Mouse (Mus musculus) right cerebral cortex, postnatal 4 days (tissue): Measurements from ENCODE around the gene Flnb.

Experiments used
- DNase-seq: peaks from one replicate; pipeline ENCODE4 v3.0.0-alpha.2; 2022

Gene Flnb

DNA sequence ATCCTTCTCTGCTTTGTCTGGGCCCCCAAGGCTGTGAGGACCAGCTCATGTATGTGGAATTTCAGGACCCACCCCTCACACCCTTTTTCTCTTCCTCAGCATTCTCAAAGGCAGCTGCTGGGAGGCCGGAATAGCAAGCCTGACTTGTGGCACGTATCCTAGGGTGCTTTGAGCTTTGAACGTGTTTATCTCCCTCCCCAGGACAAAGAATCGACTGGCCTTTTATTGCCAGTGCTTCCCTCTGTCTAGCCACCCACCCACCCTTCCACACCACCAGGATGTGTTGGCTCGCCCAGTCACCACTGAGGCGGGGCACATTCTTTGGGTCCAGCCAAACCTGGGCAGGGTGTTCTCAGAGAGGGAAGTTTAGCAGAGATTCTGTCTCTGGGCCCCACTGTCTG is 136.3 kb downstream of the Flnb start:
- no peak for DNase-seq

DNA sequence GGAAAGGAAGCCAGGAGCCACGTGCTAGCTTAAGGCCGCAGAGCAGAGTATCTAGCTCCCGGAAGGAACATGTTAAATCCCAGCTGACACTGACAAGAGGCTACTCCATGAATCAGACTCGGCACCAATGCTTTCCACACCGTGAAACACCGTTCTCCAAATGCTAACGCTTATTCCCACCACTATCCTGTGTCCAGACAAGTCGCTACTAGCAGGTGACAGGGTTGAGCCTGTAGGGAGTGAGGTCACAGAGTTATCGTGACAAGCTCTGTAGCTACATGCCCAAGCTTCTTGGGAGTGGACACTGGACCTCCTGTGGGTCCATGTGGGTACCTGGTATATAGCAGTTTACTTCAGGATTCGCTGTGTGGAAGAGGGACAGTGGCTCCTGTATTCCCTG is 138.7 kb downstream of the Flnb start:
- DNase-seq, result no peak

DNA sequence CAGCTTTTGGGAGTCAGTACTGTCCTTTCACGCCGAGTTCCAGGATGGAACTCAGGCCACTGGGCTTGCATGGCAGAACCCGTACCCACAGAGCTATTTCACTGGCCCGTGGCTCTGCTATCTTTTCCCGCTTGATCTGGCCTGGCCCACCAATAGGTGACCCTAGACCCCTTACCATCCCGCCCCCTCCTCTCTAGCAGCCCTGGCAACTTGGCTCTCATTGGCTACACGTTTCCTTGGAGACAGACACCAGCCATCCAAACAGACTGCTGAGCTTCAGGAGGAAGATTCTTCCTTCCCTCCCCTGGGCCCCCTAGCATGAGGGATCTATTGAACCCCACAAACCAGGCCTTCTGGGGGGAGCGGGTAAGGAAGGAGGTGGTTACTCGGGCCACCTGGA is 139.3 kb downstream of the Flnb start, which contains the start of gene Gm45521:
Gm45521 (plus strand) TSS at position 240 of the 400 bp plus-strand sequence.
- no peak for DNase-seq

DNA sequence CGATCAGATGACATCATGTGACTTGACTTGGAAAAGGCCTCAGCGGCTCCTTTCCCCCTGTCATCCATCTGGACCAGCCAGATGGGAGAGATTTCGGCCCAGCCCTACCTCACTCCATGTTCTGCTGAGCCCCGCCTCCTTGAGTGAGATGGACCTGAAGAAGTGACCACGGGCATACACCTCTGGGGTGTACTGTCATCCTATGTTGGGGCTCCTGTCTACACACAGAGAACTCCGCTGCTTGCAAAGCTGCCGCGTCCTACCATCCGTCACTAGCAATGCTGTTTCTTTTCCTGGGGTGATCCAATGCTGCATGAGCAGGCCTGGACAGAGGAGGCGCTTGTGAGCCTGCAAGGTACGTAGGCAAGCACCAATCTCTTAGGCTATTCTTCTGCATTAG is 142.9 kb downstream of the Flnb start:
- DNase-seq, result peak; percentile 42

DNA sequence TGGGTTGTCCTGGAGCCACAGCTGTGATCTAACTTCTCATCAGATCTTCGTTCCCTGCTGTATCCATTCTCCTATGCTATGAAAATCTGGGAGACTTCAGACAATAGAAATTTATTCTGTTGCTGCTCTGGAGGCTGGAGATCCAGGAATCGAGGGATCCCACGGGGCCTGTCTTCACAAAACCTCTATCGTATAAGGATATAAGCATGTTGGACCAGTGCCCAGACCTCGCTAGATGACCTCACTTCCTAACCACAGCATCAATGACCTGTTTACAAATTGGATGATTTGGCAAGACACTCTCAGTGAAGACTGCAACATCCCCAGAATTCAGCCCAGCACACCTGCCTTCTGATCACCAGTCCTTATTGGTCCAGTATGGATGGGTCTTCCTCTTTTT is 144.0 kb downstream of the Flnb start:
- DNase-seq, result no peak

DNA sequence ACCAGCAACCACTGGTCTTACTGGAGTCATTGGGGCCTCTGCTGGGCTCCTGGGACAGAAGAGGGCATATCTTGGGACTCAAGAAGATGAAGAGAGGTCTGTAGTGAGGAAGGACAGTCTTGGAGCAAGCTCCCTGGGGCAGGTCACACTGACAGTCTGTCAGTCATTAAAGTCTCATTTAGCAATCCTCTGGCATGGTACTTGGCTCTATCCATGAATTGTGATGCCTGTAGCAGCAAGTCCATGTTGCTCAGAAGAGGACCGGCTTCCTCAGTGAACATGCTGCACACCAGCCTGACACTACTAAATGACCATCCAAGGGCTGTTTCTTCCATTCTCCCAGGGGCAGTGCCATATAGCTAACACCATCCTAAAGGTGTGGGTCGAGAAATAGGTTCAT is 144.9 kb downstream of the Flnb start:
- no peak for DNase-seq

DNA sequence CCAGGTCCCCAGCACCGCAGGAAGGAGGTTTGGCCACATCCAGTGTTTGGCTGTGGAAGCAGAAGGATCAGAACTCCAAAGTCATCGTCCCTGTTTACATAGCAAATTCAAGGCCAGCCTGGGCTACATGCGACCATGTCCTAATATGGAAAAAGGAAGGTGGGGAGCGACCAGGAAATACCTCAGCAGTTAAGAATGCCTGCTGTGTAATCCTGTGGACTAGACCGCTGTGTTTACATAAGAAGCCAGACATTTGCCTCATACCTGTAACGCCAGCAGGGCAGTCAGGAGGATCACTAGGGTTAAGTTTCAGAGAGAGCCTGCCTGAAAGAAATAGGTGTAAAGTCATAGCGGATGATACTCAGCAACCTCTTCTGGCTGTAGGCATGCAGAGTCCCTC is 145.4 kb downstream of the Flnb start:
- DNase-seq, result no peak

DNA sequence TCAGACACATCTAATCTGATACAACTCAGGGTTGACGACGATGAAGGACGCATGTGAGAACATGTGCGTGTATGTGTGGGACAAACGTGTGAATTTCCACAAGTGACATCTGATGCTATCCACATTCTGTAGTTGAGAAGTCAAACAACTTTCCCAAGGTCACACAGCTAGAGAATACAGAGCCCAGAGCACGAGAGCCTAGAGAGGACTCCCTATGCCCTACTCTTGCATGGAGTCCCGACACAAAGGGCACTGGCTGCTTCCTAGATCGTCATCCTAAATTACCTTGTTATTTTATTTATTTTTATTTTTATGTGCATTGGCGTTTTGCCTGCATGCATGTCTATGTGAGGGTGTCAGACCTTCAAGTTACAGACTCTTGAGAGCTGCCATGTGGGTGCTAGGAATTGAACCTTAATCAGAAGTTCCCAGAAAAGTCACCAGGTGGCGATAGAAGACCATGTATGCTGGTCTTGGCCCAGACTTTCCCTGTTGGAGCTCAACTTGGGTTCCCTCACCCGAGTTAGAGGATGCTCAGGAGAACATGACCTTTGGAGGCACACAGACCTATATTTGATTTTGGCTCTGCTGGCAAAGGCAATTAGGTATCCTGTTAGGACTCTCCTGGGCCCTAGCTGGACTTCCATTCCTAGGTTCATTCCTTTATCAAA is 146.6 kb downstream of the Flnb start:
- DNase-seq, result peak; percentile 71

DNA sequence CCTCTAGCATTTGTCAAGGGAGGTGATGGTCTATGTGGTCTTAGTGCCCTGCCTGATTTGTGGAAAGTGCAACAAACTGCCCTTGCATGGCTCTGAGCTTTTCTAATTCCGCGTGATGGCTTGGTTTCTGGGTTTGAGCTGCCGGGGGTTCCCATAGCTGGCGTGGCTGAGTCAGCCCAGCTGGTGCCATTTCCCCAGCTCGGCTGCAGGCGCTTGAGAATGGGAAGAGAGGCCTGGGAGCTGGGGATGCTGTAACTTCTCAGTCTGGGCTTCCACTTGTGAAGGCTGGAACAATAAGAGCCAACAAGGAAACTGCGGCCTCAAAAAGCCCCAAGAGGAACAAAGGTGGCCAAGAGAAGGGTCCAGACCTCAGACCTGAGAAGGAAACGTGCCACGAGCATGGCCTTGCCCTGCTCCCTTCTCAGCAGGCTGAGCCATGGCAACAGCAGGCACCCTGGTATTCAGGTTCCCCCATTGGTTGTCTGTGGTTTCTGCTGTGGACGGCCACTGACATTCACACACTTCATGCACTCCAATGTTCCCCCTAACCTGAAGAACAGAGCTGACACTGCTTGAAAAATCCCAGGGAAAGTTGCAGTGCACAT is 154.2 kb downstream of the Flnb start:
- DNase-seq, result no peak

DNA sequence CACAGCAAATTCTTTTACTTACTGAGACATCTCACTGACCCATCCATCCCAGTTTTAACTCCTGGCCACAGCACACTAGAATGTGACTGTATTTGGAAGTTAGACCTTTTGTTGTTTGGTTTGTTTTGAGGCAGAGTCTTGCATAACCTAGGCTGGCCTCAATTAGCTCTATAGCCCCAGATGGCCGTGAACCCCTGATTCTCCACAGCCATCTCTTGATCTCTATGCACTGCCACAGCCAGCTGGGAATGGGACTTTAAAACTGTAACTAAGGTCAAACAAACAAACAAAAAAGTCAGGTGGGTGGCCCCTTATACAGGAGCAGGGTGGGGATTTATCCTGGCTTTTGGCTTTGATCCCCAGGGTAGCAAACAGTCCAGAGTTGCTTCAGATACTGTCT is 156.9 kb downstream of the Flnb start:
- DNase-seq, result no peak

DNA sequence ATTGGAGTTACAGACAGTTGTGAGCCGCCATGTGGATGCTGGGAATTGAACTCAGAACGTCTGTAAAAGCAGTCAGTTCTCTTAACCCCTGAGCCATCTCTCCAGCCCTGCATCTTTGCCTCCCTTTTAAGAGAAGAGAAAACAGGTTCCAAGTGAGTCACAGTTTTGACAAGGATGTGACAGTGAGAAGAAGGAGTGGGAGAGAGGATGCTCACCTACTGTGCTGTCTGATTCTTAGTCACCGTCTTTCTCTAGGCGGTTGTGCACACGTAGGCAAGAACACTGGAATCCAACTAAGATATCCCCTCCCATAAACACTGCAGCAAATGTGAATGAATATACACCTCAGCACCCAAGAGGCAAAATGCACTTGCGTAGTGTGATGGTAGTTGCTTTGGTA is 157.4 kb downstream of the Flnb start:
- DNase-seq, result no peak

DNA sequence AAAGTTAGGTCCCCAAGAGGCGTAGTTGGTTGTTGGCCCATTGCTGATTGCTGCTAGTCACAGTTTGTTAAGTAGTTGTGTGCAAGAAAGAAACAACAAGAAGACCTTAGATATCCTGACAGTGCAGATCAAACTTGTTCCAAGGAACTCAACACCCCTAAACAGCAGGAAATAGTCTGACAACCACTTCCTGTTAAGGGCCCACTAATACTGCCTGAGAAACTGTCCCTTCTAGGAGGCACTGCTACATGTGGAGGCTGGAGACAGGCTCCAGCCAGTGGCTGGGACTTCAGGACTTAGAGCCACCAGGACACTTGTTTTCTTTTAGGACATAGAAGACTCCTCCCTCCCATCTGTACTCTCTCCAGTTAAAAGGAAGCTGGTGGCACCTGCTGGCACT is 159.7 kb downstream of the Flnb start:
- no peak for DNase-seq

DNA sequence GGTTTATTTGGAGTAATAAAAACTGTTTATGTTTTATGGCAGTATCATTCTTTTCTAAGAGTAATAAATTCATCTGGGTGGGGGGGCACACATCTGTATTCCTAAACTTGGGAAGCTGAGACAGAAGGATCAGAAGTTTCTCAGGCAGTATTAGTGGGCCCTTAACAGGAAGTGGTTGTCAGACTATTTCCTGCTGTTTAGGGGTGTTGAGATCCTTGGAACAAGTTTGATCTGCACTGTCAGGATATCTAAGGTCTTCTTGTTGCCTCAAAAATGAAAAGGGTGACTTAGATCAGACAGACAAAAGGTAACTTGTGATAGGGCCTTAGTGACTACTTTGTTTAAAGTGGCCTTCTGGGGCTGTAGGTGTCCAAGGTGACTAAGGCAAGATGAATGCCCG is 160.4 kb downstream of the Flnb start:
- DNase-seq, result no peak

DNA sequence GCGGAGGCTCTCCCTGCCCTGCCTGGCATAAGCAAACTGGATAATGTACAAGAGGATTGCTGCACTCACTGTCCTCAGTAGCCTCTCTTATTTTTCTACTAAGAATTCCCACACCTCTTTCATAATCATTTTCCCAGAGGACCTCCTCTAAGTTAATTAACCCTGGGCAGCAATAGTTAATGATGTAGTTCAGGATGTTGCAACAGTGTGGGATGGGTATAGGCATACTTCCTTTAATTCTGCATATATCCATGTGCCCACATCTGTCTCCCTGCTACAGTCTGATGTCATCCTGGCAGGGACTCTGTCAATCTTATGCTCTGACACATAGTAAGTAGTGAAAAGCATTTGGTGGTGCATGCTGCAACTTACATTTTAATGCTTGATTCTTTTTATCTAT is 163.5 kb downstream of the Flnb start:
- no peak for DNase-seq

DNA sequence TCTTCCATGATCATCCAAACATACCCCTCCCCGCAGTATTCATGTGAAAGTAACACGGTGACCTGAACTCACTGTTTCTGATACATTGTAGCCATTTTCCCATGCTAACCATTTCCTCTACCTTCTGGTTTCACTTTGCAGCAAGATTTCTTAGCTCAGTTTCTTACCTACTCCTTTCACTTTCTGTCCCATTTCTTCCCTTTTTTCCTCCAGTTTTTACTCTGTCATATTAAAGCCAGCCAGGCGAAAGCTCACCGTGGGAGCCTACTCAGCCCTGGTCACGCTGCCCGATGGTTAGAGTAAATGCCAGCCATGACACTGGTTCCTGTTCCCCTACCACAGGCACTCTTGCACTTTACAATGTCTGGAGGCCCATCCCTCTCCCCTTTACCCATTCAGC is 169.2 kb downstream of the Flnb start:
- DNase-seq, result no peak

DNA sequence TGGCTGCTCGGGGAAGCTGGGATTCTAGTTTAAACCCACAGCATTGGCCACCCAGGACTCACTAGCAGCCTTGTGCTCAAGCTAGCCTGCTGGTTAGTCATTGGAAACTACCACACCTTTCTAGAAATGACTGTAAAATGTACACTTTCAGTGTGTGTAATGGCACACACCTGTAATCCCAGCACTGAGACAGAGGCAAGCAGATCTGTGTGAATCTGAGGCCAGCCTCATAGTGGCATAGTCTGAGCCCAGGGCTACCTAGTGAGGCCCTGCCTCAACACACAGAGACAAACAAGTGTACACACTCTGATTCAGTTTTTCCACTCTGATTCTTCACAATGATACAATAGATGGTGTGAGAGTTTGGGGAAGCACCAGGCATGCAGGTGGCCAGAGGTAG is 171.6 kb downstream of the Flnb start:
- no peak for DNase-seq

DNA sequence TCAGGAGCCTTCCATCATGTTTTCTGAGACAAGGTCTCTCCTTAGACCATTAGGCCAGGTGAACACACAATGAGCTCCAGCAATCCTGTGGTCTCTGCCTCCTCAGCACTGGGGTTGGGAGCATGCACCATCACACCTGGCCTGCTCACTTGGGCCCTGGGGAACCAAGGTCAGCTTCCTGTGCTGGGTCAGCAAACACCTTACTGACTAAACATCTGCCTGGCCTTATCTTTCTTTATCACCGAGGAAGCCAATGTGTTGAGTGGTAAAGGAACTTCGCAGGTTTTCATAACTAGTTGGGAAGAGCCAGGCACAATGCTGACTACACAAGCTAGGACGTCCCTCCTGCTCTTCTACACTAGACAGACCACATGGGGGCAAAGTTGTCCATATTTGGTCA is 172.2 kb downstream of the Flnb start:
- no peak for DNase-seq

DNA sequence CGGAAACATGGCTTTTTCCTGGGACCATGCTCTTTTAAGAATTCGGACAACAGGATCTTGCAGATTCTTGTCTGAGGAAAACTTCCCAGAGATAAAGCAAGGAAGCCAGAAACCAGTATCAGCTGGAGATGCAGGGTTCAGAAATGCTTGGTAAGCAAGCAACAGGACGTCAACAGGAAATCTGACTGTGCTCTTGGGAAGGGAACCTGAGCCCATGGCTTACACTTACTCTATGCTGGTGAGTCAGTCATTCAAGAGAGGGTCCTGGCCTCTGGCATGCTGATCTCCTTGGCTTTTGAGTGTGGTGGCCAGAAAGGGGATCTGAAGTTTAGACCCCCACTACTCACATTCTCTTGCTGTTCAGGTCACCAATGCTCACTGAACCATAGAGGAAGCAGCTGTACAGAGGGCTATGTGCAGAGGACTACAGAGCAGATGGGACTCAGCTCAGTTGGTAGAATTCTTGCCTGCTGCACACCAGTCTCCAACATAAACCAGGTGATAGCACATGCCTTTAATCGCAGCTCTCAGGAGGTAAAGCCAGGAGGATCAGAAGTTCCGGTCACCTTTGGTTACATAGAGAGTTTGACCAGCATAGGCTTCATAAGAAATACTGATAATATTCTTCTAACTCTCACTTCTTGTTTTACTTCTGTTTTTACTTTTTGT is 173.5 kb downstream of the Flnb start:
- DNase-seq, result no peak

DNA sequence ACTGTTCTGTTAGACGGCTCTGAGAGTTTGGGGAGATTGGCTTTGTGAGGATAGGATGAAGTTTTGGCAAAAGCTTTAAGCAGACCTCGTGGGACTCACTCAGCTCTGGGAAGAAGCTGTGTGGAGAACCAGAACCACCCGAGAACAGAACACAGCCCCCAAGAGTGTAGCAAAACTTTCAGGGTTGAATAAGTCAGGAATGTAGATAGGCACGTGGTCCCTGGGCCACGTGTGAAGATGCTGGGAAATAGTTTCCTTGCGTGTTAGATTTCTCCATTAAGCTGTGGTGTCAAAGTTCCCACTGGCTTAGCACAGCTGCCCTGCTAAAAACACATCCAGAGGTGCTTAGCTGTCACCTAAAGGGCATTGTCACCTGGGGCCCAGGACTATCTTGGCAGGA is 174.4 kb downstream of the Flnb start:
- no peak for DNase-seq

DNA sequence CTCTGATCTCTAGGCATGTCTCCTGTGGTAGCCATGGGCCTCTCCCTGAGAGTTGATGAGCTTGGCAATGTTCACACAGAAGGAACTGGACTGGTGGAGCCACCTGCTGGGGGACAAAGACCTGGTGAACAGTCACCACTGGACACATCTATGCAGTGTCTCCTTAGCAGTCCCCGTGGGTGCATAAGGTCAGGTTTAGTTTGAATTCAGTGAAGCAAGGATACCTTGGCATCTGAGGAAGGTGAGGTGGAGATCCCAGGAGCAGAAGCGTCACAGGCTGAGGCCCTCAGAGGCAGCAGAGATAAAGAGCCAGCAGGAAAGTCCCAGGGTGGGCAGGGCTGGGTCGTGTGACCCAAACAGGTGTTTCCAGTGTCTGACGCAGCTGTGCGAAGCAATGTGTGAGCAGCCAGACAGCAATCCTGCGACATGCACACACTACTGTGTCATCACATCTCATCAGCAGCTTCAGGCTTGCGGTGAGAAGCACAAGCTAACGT is 176.6 kb downstream of the Flnb start, which contains the start of gene Dnase1l3:
Dnase1l3 (minus strand) TSS at position 303 of the 497 bp plus-strand sequence.
- peak; percentile 17 for DNase-seq

DNA sequence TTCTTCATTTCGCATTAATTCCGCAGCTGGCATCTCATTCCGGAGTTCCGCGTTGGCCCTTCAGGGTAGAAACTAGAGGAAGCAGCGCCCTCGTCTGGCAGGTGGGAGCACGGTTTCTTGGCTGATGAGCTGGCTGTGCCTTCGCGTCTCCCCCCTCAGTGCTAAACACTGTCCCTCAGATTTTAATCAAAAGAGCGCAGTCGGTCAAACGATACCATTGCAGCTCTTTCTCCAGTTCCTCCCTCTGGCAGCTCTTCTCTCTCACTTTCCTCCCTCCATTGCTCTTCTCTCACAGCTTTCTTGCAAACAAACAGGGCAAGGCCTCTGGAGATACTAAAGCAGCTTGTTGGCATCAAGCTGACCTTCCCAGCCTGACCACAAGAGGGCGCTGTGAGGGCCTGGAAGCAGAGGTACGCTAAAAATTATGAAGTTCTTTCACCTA is 179.5 kb downstream of the Flnb start:
- DNase-seq, result peak; percentile 87

DNA sequence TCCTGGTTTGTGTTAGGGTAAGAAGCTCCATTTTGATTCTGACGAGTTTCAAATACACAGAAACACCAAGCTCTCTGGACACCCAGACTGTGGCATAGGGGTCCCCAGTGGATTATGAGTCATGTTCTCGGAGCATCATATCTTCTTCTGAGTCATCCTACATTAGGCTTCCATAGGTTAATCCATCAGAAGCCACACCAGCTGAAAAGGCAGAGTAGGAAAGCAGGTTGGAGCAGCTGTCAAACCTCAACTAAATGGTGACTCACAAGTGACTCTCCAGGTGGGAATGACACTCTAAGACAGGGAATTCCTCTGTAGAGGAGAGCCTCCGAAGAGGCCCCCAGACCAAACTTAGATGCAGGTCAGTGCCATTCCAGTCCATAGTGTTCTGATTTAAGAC is 181.3 kb downstream of the Flnb start:
- DNase-seq, result no peak

DNA sequence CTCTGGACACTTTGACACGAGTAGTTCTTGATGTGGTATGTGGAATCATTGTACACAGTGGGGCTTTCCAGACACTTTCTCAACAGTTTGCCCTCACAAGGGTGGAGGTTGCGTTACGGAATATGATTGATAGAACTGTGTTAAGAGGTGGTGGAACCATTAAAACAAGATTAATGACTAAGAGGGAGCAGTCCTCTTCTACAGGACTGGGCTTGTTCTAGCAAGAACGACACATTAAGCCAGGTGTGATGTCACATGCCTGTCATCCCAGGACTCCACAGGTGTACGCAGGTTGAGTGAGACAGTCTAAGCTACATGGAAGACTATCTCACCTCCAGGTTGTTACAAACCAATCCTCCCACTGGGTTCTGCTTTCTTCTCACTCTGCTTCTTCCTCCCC is 181.7 kb downstream of the Flnb start:
- DNase-seq, result no peak

DNA sequence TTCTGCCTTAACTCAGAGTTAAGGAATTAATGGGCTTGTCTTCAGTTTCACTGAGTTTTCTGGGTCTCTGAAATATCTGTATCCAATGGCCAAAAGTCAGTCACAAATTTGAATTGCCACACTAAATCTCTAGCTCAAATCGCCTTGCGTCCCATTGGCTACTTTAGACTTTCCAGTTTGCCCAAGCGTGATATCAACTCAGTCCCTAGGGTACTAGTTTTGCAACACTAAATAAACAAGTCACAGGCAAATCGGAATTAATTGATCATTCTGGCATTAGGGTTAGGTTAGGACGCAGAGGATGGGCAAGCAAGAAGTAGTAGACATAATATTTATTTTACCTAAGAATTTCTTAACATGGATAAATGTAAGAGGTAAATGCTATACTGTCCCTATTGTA is 182.5 kb downstream of the Flnb start:
- no peak for DNase-seq
